Mouse (Mus musculus) midbrain, embryonic 15.5 days (tissue): ENCODE measurements at regions not wholly inside any gene's neighbourhood (a gene's known extent, or its start where the extent isn't known, plus 50 kb on each side); places are given as distances from the start of the nearest gene placed in this dataset.

Experiments used
- ATAC-seq: fragments of 200-750 bp; cut with Nextera tagmentation; replicated peaks from 2 replicates; pipeline ENCODE4 v1.8.0; 2017; ENCODE audit warnings: moderate TSS enrichment
- H3K27ac ChIP-seq: fragments of 300-500 bp; sonication (generic); 2 replicates; pipeline ENCODE4 v1.5.1; 2015; ENCODE audit warnings: mild to moderate bottlenecking, inconsistent platforms
- H3K27me3 ChIP-seq: fragments of 300-500 bp; sonication (generic); replicated peaks from 2 replicates; pipeline ENCODE4 v1.6.1; 2015; ENCODE audit warnings: inconsistent platforms
- H3K36me3 ChIP-seq: fragments of 300-500 bp; sonication (generic); replicated peaks from 2 replicates; pipeline ENCODE4 v1.6.1; 2015; ENCODE audit warnings: inconsistent platforms
- H3K4me1 ChIP-seq: fragments of 300-500 bp; sonication (generic); 2 replicates; pipeline ENCODE4 v1.6.1; 2015; ENCODE audit warnings: inconsistent platforms
- H3K4me2 ChIP-seq: fragments of 300-500 bp; sonication (generic); 2 replicates; pipeline ENCODE4 v1.6.1; 2015; ENCODE audit warnings: inconsistent platforms, mild to moderate bottlenecking, moderate library complexity
- H3K4me3 ChIP-seq: fragments of 300-500 bp; sonication (generic); 2 replicates; pipeline ENCODE4 v1.5.1; 2015; ENCODE audit warnings: mild to moderate bottlenecking, inconsistent platforms
- H3K9ac ChIP-seq: fragments of 300-500 bp; sonication (generic); 2 replicates; pipeline ENCODE4 v1.6.1; 2015; ENCODE audit warnings: mild to moderate bottlenecking, inconsistent platforms
- H3K9me3 ChIP-seq: fragments of 300-500 bp; sonication (generic); 2 replicates; pipeline ENCODE4 v1.6.1; 2016; ENCODE audit warnings: inconsistent platforms
- WGBS: fragments of 180-500 bp; shearing (Covaris S2); methylation state at CpG from one replicate; pipeline ENCODE4 v1.1.7; 2015; ENCODE audit warnings: mixed read lengths; 5-methylcytosine and 5-hydroxymethylcytosine counted together

- no peaks in the 10 kb centered on the region for H3K27me3 ChIP-seq
- 95% methylated on average over 1 of the region's 1 CpGs for WGBS
- no peaks in the 10 kb centered on the region for H3K36me3 ChIP-seq
- no peak overlapping the region for H3K4me2 ChIP-seq
- no peaks in the 10 kb centered on the region for H3K4me1 ChIP-seq
- H3K27ac ChIP-seq: no peak overlapping the region
- H3K9ac ChIP-seq: no peak overlapping the region
- H3K9me3 ChIP-seq: no peaks in the 10 kb centered on the region
- no peak overlapping the region for H3K4me3 ChIP-seq
- ATAC-seq: no peak
These were observed 266.2 kb upstream of the Xrcc4 start for GRCm38 (mm10) chr13:90355602-90356001.

- no peak for ATAC-seq
- H3K27me3 ChIP-seq: no peaks in the 10 kb centered on the region
- 84% methylated on average over 4 of the region's 4 CpGs for WGBS
These were observed 253.4 kb upstream of the Xrcc4 start for GRCm38 (mm10) chr13:90342823-90343222.

DNA sequence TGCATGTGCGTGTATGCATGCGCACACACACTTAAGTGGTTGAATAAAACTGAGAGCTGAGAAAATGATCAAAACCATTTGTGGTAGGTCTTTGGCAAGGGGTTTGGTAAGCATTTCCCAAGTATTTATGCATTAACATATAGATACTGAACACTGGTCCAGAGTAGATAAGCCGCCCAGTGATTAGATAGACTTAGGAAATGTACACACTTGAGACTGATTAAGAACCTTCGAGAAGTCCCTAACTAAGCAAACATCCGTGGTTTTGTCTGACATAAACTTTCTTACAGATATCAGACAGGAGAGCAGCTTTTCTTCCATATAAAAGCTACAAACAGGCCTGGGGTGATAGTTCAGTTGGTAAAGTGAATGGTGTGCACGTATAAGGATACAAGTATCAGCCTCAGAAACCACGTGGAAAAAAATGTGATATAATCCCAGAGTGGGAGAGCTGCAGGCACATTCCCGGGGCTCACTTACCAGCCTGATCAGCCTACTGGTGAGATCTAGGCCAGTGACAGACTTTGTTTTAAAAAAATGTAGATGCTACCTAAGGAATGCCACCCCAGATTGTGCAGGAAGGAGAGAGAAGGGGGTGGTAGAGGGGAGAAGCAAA lies 252.3 kb upstream of the Xrcc4 start:
- Histone ChIP-seq H3K4me1 (no peaks in the 10 kb centered on the region), H3K9me3 (no peaks in the 10 kb centered on the region), H3K9ac (no peak overlapping the region), H3K4me2 (no peak overlapping the region), H3K27ac (no peak overlapping the region), H3K36me3 (no peaks in the 10 kb centered on the region), H3K4me3 (no peak overlapping the region), H3K27me3 (no peaks in the 10 kb centered on the region)
- 77% methylated on average over 8 of the region's 8 CpGs for WGBS
- ATAC-seq: no peak

More at GRCm38 (mm10) chr13:90342823-90343222, 253.4 kb upstream of the Xrcc4 start:
- Histone ChIP-seq H3K27ac (no peak overlapping the region), H3K4me2 (no peak overlapping the region), H3K4me1 (no peaks in the 10 kb centered on the region), H3K9me3 (no peaks in the 10 kb centered on the region), H3K4me3 (no peak overlapping the region), H3K9ac (no peak overlapping the region), H3K36me3 (no peaks in the 10 kb centered on the region)

DNA sequence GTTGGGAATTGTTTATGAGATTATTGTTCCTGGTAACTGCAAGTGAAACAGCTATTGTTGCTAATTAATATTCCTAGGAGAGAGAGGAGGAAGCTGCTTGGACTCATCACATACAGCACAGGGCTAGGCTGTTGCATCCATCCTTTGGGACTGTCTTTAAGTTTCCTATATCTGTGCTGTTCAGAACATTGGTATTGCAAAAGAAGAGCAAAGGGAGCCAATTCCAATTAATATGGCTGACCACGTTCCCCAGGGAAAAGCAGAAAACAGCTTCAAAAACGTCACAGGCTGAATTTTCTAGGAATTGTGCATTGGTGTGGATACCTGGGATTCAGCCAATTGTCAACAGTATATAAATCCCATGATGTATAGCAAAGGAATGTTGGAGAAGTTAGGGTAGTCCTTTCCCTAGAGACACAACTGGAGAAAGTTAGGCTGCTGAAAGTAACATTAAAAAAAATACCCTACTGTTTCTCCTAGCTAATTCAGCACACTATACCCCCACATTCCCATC lies 251.3 kb upstream of the Xrcc4 start:
- no peaks in the 10 kb centered on the region for H3K27me3 ChIP-seq
- H3K9ac ChIP-seq: no peak overlapping the region
- H3K9me3 ChIP-seq: no peaks in the 10 kb centered on the region
- no peak overlapping the region for H3K27ac ChIP-seq
- no peaks in the 10 kb centered on the region for H3K4me1 ChIP-seq
- no peaks in the 10 kb centered on the region for H3K36me3 ChIP-seq
- no peak overlapping the region for H3K4me3 ChIP-seq
- no peak overlapping the region for H3K4me2 ChIP-seq
- WGBS: 69% methylated on average over 2 of the region's 2 CpGs
- no peak for ATAC-seq

DNA sequence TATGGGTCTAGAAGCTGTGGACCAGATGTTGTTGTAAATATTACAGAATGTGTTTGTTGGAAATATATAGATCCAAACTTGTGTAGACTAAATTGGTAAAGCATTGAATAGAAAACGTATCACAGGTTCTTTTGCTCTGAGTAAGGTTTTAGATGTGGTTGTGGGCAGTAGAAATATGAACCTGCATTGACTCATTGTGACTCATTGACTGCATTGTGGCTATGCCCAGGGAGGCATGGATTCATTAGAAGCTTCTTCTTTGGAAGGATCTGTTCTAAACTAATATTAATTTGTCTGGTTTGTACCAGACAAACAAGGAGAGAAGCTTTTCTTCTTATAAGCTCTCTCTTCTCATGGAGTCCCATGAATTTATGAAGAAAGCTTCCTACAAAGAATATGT lies 248.2 kb upstream of the Xrcc4 start:
- Histone ChIP-seq H3K27ac (no peak overlapping the region), H3K4me2 (no peak overlapping the region), H3K4me3 (no peak overlapping the region), H3K27me3 (no peaks in the 10 kb centered on the region), H3K36me3 (no peaks in the 10 kb centered on the region), H3K9me3 (no peaks in the 10 kb centered on the region), H3K4me1 (no peaks in the 10 kb centered on the region), H3K9ac (no peak overlapping the region)
- ATAC-seq: no peak
- 91% methylated on average over 1 of the region's 1 CpGs for WGBS

DNA sequence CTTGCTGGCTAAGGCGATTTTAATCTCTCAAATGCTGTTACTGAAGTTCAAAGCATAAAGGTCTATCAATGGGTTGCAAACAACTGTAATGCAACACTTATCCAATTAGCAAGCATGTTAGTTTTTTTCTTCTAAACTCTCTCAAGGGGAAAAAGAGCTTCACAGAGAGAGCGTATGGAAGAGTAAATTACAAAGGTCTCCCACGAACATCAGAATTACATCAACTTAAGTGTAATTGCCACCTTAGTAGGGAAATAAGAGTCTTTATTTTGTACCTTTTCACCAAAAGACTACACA lies 246.3 kb upstream of the Xrcc4 start:
- WGBS: 24% methylated on average over 3 of the region's 3 CpGs
- Histone ChIP-seq H3K27ac (no peak overlapping the region), H3K36me3 (no peaks in the 10 kb centered on the region), H3K9ac (no peak overlapping the region), H3K9me3 (no peaks in the 10 kb centered on the region), H3K27me3 (no peaks in the 10 kb centered on the region), H3K4me3 (no peak overlapping the region), H3K4me1 (no peaks in the 10 kb centered on the region), H3K4me2 (no peak overlapping the region)
- ATAC-seq: no peak

DNA sequence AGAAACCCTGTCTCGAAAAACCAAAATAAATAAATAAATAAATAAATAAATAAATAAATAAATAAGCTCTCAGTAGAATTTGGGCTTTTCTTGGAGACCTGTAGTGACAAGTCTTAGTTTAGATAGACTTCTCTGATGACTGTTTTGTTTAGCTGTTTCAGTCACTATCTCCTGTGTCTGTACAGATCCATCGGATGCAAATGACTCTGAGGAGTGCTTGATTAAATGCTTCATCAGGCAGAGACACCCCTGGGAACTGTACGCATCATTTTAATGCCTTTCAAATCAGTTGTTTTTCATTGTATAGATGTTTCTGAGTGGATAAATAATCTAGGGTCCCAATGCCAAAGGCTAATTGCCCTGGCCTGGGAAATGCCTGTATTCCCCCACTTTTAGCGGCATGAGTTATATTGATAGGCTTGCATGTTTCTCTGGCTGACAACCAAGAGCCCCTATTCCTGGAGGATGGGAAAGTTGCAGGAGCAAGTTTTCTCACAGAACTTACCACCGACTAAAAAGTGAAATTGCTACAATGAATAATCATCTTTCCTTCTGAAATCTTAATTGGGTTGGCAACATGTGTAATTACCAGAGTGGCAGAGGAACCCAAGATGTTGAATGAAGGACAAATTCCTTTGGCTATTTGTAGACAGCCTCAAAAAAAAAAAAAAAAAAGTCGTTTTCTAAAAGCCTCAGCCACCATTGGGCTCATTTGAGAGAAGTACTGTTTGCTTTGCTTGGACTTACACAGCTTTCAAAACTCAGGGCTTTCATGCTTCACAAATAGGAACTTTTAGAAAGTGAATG lies 245.7 kb upstream of the Xrcc4 start:
- Histone ChIP-seq H3K4me2 (no peak overlapping the region), H3K27me3 (no peaks in the 10 kb centered on the region), H3K9me3 (no peaks in the 10 kb centered on the region), H3K4me1 (no peaks in the 10 kb centered on the region), H3K9ac (no peak overlapping the region), H3K27ac (no peak overlapping the region), H3K36me3 (no peaks in the 10 kb centered on the region), H3K4me3 (no peak overlapping the region)
- WGBS: 53% methylated on average over 6 of the region's 6 CpGs
- ATAC-seq: no peak

DNA sequence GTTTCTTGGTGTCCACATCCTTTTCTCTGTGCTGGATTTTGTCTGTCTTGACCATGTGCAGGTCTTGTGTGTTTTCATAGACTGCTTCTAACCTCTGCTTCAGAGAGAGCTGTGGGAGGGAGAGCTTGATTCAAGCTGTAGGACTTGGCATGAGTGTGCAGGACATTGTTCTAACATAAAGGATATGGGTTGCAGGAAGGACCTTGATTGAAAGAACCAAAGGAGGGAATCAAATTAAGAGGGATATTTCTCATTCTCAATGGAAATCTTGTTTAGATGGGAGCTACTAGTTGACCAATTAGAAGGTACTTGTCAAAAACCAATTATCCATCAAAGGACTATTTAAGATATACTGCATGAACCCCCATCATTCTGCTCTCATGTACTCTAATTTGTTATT lies 244.9 kb upstream of the Xrcc4 start:
- no peaks in the 10 kb centered on the region for H3K4me1 ChIP-seq
- H3K4me3 ChIP-seq: no peak overlapping the region
- ATAC-seq: no peak
- no peaks in the 10 kb centered on the region for H3K27me3 ChIP-seq
- H3K9ac ChIP-seq: no peak overlapping the region
- H3K27ac ChIP-seq: no peak overlapping the region
- H3K36me3 ChIP-seq: no peaks in the 10 kb centered on the region
- H3K9me3 ChIP-seq: no peaks in the 10 kb centered on the region
- no peak overlapping the region for H3K4me2 ChIP-seq

DNA sequence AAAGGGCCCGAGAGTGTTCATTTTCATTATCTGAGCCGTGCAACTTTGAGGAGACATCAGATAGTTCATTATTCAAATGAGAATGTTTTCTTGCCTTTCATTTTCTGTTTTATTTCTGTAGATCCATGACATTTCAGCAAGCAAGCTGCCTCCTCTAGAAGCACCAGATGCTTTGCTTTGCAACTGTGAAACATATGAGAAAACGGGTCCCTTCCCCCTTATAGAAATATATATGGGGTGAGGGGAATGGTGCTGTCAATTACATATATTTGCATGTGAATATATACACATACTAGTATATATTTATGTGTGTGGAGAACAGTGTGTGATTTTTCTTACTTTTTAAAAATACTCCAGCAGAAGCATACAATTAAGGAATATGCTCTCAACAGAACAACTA lies 235.8 kb upstream of the Xrcc4 start:
- Histone ChIP-seq H3K27me3 (no peaks in the 10 kb centered on the region), H3K36me3 (no peaks in the 10 kb centered on the region), H3K4me2 (no peak overlapping the region), H3K4me1 (no peaks in the 10 kb centered on the region), H3K4me3 (no peak overlapping the region), H3K9ac (no peak overlapping the region), H3K9me3 (no peaks in the 10 kb centered on the region), H3K27ac (no peak overlapping the region)
- no peak for ATAC-seq
- 87% methylated on average over 3 of the region's 3 CpGs for WGBS

DNA sequence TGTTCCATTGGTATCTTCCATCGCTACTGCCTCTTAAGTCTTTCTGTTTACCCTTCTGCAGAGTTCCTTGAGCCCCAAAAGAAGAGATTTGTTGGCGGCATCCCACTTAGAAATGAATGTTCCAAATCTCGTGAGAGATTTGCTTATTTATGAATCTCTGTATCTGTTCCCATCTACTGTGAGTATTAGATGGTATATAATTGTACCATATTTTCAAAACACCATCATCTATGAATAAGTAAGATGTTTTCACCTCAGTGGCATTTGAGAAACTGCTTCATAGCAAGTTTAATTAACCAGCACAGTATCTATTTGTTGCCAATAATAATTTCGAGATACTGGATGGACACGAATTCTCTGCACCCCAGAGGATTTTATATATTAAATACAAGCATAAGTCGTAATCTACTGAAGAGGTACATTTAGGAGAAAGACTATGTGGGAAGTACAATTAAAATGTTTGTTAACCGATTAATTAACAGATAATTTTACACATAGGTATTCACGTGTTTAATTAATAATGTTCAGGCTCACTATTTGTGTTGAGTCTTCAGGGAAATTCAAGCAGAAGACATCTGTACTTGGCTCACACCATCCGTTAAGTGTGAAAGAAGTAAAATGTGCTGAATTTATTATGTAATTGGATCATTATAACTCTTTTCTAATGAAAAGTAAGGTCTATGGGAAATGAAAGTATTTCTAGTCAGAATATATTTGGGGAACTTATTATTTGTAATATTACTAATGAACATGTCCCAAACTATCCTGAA lies 224.0 kb upstream of the Xrcc4 start:
- no peak overlapping the region for H3K9ac ChIP-seq
- no peak overlapping the region for H3K4me2 ChIP-seq
- no peak overlapping the region for H3K27ac ChIP-seq
- ATAC-seq: no peak
- no peak overlapping the region for H3K4me3 ChIP-seq
- no peaks in the 10 kb centered on the region for H3K36me3 ChIP-seq
- H3K9me3 ChIP-seq: no peaks in the 10 kb centered on the region
- H3K27me3 ChIP-seq: no peaks in the 10 kb centered on the region
- H3K4me1 ChIP-seq: no peaks in the 10 kb centered on the region
- WGBS: 86% methylated on average over 9 of the region's 9 CpGs

GRCm38 (mm10) chr13:90310482-90310881 lies 221.1 kb upstream of the Xrcc4 start:
- no peak overlapping the region for H3K27ac ChIP-seq
- ATAC-seq: no peak

DNA sequence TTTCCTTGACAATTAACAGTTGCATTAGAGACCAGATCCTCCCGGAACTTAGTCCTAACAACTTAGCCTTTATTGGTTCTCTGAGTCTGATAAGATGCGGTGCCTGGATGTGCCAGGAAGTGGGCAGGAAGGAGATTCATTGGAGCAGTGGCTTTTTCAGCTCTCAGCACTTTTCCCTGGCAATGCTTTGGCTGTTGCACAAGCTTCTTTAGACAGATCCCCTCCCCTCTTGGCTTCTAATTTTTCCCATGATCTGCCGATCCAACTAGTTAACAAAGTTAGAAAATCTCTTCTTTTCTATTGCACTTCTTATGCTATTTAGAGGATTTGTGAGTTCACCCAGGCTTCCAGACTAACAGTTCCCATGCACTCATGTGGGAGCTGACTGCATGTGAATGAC lies 211.1 kb upstream of the Xrcc4 start:
- WGBS: 87% methylated on average over 3 of the region's 3 CpGs
- no peaks in the 10 kb centered on the region for H3K4me1 ChIP-seq
- no peak overlapping the region for H3K27ac ChIP-seq
- H3K27me3 ChIP-seq: no peaks in the 10 kb centered on the region
- H3K4me2 ChIP-seq: no peak overlapping the region
- H3K36me3 ChIP-seq: no peaks in the 10 kb centered on the region
- ATAC-seq: no peak
- H3K9ac ChIP-seq: no peak overlapping the region
- H3K4me3 ChIP-seq: no peak overlapping the region
- H3K9me3 ChIP-seq: no peaks in the 10 kb centered on the region

More at GRCm38 (mm10) chr13:90310482-90310881, 221.1 kb upstream of the Xrcc4 start:
- H3K4me3 ChIP-seq: no peak overlapping the region
- no peaks in the 10 kb centered on the region for H3K4me1 ChIP-seq
- H3K9me3 ChIP-seq: no peaks in the 10 kb centered on the region
- H3K36me3 ChIP-seq: no peaks in the 10 kb centered on the region
- H3K4me2 ChIP-seq: no peak overlapping the region
- H3K9ac ChIP-seq: no peak overlapping the region
- no peaks in the 10 kb centered on the region for H3K27me3 ChIP-seq
